Mouse (Mus musculus): ENCODE results near the gene Thsd7a.

DNA sequence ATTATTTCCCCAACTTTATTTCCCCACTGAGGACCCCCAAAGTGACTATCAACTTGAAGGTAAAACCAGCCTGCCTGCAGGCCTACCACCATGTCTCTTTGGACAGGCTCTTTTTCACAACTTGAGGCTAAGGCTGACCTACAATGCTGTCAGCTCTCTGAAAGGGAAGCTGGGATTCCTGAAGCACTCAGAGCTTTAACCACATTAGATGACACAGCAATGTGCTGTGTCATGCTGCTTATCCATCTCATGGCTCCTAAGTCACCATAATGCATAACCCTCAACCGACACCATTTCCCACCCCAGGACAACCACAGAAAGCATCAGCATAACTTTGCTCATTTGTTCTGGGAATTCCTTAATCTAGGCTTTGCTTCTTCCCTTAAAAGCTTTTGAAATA is 255.6 kb downstream of the Thsd7a start:
- TF ChIP-seq GATA1 (IDR thresholded peaks at IDR 0.05; ENCODE audit: borderline replicate concordance, low read length): no peak
- TF ChIP-seq FLI1 (IDR thresholded peaks at IDR 0.05; ENCODE audit: low read length): no peak

All from megakaryocyte, embryonic 14.5 days (primary cell).